Mouse (Mus musculus) G1E (cell line): ENCODE results near the gene Lmln.

Experiments
- CTCF ChIP-seq: IDR thresholded peaks from 2 replicates; pipeline ENCODE4 v1.5.1; 2012; ENCODE audit warnings: low read depth, low read length, inconsistent platforms, mixed read lengths
- POLR2AphosphoS5 ChIP-seq: IDR thresholded peaks from 2 replicates; pipeline ENCODE4 v1.6.1; 2012; ENCODE audit warnings: low read depth, low read length, inconsistent platforms; ENCODE audit not compliant: insufficient replicate concordance

DNA sequence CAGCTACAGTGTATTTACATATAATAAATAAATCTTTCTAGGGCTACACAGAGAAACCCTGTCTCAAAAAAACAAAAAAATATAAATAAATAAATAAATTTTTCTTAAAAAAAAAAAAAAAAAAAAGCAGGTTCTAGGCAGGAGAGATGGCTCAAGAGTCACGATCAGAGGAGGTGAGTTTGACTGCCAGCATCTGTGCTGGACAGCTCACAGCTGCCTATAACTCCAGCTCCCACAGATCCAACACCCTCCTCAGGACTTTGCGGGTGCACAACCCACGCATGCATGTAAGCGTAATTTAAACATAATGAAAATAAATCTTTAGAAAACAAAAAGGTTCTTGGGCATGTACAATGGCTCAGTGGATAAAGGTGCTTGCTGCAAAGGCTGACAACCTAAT is 26.3 kb upstream of the Lmln start:
- TF ChIP-seq CTCF (no peak), POLR2AphosphoS5 (no peak)
